Mouse (Mus musculus) C2C12 (cell line): ENCODE results near the gene Prex1. TPM values are rescaled to one million over a fixed set of nuclear protein-coding genes. Genes with fewer than 3 reads are reported as not detected.

ENCODE experiments used
- H3K27me3 ChIP-seq: one replicate; pipeline ENCODE4 v1.6.1; 2011; ENCODE audit not compliant: control insufficient read depth, insufficient read depth, insufficient read length
- H3K36me3 ChIP-seq: one replicate; pipeline ENCODE4 v1.6.1; 2011; ENCODE audit not compliant: control insufficient read depth, insufficient read depth
- H3K4me3 ChIP-seq: one replicate; pipeline ENCODE4 v1.5.1; 2011; ENCODE audit warnings: mild to moderate bottlenecking, control low read depth; ENCODE audit not compliant: poor library complexity, insufficient read depth, severe bottlenecking
- H3K79me2 ChIP-seq: one replicate; pipeline ENCODE4 v1.6.1; 2011; ENCODE audit not compliant: control insufficient read depth, insufficient read depth
- H3K79me3 ChIP-seq: one replicate; pipeline ENCODE4 v1.6.1; 2011; ENCODE audit warnings: low read depth, control low read depth
- H3ac ChIP-seq: one replicate; pipeline ENCODE3; 2011; ENCODE audit warnings: low read depth; ENCODE audit not compliant: control insufficient read depth, insufficient read length
- FOSL1 ChIP-seq: IDR thresholded peaks from one replicate; pipeline ENCODE4 v1.8.0; 2011; ENCODE audit warnings: mild to moderate bottlenecking, low read length; ENCODE audit not compliant: poor library complexity, insufficient read depth, severe bottlenecking
- polyA plus RNA-seq: library from polyadenylated mRNA; unstranded; fragments of >200 nt; fragmentation: generic; extraction: Trizol; gene quantifications from one replicate; pipeline ENCODE4 v1.2.1, GENCODE M21; 2012; ENCODE audit warnings: missing spikeins

Gene Prex1
- polyA plus RNA-seq, 1 experiment, result 0.16 TPM

GRCm38 (mm10) chr2:166516818-166517353, 196.7 kb downstream of the Prex1 start:
- H3K79me2 ChIP-seq, result no peaks in the 10 kb centered on the region
- H3K79me3 ChIP-seq, result no peaks in the 10 kb centered on the region
- peaks cover 8% of the 10 kb centered on the region for H3K27me3 ChIP-seq
- TF ChIP-seq FOSL1, result no peak
- no peak overlapping the region for H3K4me3 ChIP-seq
- no peaks in the 10 kb centered on the region for H3K36me3 ChIP-seq
- no peak overlapping the region for H3ac ChIP-seq

Other genes with a start within 250 kb of the Prex1 start
- gene Trp53rkb, start 78.7 kb upstream of the Prex1 start, polyA plus RNA-seq, result 5.3 TPM
- 8.2 TPM for gene Arfgef2, start 91.8 kb upstream of the Prex1 start, polyA plus RNA-seq
- gene Cse1l, start 192.2 kb upstream of the Prex1 start, polyA plus RNA-seq, result 41.5 TPM